Mouse (Mus musculus) megakaryocyte-erythroid progenitor cell, adult 5-6 weeks (primary cell): ENCODE data around the gene Rhbdd3. TPM values are rescaled to one million over a fixed set of nuclear protein-coding genes. Genes with fewer than 3 reads are reported as not detected.
"Not testable (repeated sequence)": the region's sequence is repeated elsewhere in the genome, so short reads cannot be mapped to it uniquely, and the experiment has no call there.

Experiments
- ATAC-seq: replicated peaks from 2 replicates; pipeline ENCODE4 v1.8.0; 2016; ENCODE audit warnings: mild to moderate bottlenecking, inconsistent platforms; ENCODE audit not compliant: severe bottlenecking, poor library complexity, low FRiP score, low TSS enrichment
- total RNA-seq, 2 experiments: library from RNA; stranded (forward) in 1 of 2; stranded (reverse) in 1 of 2; fragments of 200-1000, 215-1000 nt in 1 of 2; fragments of >200 nt in 1 of 2; fragmentation: Nextera tagmentation in 1 of 2; gene quantifications; 2 replicates each; pipeline ENCODE4 v1.2.3; 2014 to 2017

Gene Rhbdd3
- total RNA-seq, 2 experiments from 2014 or later, result 22.3 to 33.4 TPM

GRCm38 (mm10) chr11:5064282-5065055 lies 34.3 kb upstream of the Rhbdd3 start:
- no peak for ATAC-seq

DNA sequence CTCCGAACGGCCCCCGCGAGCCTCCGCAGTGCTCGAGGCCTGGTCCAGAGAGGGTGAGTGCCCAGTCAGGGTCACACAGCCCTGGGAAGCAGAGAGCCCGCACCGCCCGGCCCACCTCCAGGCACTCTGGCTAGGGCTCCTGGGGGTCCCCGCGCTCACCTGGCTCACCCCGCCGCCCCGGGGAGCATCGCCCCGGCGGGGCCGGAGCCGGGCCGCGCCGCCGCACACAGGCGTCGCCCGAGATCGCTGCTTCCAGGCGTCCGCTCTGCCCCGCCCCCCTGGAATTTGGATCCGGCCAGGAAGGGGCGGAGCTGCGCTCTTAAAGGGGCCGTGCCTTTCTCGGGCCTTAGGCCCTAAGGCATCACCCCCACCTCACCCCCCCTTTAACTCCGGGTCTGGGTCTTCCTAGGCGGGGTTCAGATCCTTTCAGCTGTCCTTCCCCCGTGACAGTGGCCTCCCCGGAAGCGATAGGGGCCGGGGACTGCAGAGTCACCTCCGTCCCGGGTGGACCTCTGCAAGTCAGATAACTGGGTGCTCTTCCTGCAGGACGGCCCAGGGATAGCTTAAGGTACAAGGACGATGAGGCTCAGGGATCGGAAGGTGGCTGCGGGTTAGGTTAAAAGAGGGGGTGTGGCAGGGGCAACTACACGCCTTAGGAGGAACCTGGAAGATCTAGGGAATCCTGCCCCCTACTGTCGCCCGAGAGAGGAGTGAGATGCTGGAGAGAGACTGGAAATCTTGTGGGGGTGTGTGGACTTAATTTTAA lies 33.5 kb upstream of the Rhbdd3 start, which contains the start of gene Gas2l1:
Gas2l1 (minus strand) TSS at position 272 of the 766 bp plus-strand sequence.
- peak; percentile 53 for ATAC-seq

DNA sequence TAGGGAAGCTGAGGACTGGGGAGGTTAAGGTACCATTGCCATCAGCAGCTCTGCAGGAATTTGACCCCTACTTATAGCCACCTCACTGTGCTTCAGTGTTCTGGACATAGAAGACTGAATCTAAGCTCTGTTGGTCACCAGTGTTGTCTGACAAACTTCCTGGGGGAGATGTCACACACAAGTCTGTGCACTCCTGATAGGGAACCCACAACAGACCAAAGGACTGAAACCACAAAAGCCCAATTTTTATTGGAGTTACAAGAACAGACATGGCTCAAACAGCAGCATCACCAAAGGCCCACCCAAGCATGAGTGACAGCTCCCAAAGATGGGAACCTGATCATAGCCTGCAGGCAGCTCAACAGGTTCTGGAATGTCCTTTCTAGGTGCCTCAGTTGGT lies 31.7 kb upstream of the Rhbdd3 start:
- ATAC-seq, result no peak

DNA sequence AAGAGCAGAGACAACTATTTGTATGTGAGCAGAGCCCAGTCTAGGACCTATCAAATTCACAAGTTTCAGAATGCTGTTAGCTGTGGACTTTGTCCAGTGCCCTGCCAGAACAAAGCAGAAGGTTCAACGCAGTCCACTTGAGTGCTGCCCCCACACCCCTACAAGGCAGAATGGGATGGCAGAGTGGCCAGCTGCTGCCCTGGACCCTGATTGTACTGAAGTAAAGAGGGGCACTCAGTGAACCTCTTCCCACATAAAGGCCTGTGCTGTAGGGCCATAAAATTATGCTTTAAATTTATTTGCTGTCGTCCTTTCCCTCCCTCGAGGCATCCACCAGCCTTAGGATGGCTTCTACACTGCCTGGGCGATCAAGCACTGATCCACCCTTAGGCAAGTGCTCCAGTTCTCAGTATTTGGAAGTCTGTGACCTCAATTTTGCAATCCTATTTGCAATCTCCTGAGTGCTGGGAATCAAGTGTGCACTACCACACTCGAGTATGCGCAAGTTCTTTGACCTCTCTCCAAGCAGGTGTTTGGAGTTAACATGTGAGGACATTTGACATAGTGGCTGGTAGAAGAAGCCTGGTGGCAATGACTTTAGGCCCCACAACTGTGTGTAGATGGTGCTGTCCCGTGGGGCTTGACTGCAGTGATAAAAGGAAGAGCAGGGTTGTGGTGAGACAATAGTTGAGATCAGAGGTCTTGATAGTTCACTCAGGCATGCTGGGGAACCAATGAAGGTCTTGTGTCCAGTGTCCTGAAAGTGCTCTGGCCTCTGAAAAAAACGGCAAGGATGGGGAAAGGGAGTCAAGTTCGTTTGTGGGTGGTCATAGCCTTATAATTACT lies 30.4 kb upstream of the Rhbdd3 start:
- no peak for ATAC-seq

GRCm38 (mm10) chr11:5074882-5075281 lies 23.8 kb upstream of the Rhbdd3 start:
- peak; percentile 52; the same call in 1 of the 2 replicates for ATAC-seq

GRCm38 (mm10) chr11:5075760-5076159 lies 23.0 kb upstream of the Rhbdd3 start:
- ATAC-seq, result no peak

- ATAC-seq, result not testable (repeated sequence)
These were observed 21.9 kb upstream of the Rhbdd3 start for GRCm38 (mm10) chr11:5076843-5077242.

- no peak for ATAC-seq
These were observed 9.6 kb upstream of the Rhbdd3 start for GRCm38 (mm10) chr11:5089147-5089546.

DNA sequence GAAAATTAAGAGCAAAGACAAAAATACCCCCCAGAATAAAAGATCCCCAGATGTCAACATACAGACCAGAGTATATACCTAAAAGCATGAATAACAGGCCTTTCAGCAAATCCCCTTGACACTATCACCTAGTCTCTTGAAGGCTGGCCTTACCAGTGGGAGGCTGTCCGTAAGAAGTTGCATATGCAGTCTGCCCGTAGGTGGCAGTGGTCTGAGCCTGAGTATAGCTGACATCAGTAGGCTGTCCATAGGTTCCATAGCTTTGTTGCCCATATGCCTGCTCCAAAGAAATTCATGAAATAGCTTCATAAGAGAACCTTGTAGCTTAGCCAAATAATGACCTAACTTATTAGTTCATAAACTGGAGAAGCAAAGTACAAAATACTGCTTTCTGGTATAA lies 7.0 kb upstream of the Rhbdd3 start:
- ATAC-seq, result peak; percentile 64

GRCm38 (mm10) chr11:5095877-5096276 lies 2.8 kb upstream of the Rhbdd3 start:
- ATAC-seq, result no peak

- no peak for ATAC-seq
These were observed 2.2 kb upstream of the Rhbdd3 start for GRCm38 (mm10) chr11:5096480-5097020.

GRCm38 (mm10) chr11:5098035-5098735 lies 541 bp upstream of the Rhbdd3 start:
- ATAC-seq, result 0 out of 2 replicates have a peak, but pooled peaks have one; percentile 20

DNA sequence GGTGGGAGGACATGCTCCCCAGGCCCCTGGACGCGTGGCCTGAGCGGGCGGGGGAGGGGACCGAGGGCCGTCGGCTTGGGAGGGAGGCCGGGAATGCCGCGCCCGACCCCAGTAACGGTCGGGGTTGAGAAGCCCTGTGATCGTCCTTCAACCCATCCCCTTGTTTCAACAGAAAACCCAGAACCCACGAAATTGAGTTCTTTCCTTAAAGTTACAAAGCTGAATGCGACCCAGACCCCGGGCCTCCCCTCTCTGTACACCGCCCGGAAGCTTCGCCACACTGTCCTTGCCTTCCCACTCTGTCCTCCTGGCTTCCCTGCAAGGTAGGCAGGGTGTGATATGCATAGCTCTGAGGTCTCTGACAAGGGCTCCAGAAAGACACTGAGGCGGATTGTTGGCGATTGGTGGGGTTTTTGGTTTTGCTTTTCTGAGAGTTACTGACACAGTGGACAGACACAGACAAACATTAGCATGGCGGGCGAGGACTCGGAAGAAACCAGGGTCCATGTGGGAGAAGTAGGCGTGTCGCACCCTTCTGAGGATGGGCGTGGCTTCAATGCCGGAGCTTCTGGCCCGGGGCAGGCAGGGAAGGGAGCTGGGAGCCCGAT lies 954 bp downstream of the Rhbdd3 start:
- peak; percentile 64 for ATAC-seq

DNA sequence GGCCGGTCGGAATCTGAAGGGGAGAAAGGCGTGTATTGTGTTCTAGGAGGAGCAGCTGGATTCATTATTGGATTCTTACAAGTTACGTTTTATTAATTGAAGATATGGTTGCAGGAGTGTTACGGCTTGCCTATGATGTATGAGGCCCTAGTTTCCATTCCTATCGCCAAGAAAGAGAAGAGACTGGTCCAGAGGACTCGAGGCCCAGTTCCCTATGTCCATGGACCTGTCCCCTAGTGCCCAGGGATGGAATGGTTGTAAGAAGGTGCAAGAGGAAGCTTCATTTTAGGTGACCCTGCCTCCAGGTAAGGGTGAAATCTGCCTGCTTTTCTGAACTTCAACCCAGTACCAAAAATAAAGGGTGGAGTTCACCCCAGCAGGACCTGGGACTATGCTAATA lies 1.6 kb downstream of the Rhbdd3 start:
- no peak for ATAC-seq

GRCm38 (mm10) chr11:5100801-5101200 lies 2.1 kb downstream of the Rhbdd3 start:
- ATAC-seq, result no peak

GRCm38 (mm10) chr11:5101641-5102040 lies 2.9 kb downstream of the Rhbdd3 start:
- ATAC-seq, result no peak

DNA sequence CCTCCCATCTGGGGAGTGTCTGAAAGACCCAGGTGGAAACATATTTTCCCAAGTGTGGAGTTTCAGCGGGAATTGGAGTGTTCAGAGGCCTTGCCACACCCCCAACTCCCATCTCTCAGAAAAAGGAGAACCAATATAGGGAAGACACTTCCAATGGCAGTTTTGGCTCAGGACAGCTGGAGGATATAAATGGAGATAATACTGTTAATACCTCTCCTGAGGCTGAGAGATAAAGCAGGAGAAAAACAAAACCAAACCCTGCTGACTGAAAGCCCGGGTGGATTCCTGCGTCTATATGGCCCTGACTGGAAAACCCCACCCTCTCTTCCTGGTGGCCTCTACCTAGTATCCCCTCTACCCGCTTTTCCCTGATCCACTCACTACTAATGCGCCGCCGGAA lies 3.7 kb downstream of the Rhbdd3 start:
- ATAC-seq, result peak; percentile 17; the same call in 1 of the 2 replicates

- no peak for ATAC-seq
These were observed 5.3 kb downstream of the Rhbdd3 start for GRCm38 (mm10) chr11:5103986-5104509.
